Mouse (Mus musculus): Measurements from ENCODE around the gene Ttll12.

The Ttll12 gene

GRCm38 (mm10) chr15:83593702-83594512, 1.1 kb downstream of the Ttll12 start:
- peak; percentile 14 for DNase-seq (ENCODE audit: low read depth, low spot score)

GRCm38 (mm10) chr15:83593189-83593585, 1.8 kb downstream of the Ttll12 start:
- no peak for DNase-seq (ENCODE audit: low read depth, low spot score)

GRCm38 (mm10) chr15:83592260-83593188, 2.4 kb downstream of the Ttll12 start:
- DNase-seq (ENCODE audit: low read depth, low spot score) = no peak

- DNase-seq (ENCODE audit: low read depth, low spot score) = no peak
These were observed 3.2 kb downstream of the Ttll12 start for GRCm38 (mm10) chr15:83591758-83592157.

GRCm38 (mm10) chr15:83590841-83591240, 4.1 kb downstream of the Ttll12 start:
- no peak for DNase-seq (ENCODE audit: low read depth, low spot score)

GRCm38 (mm10) chr15:83584741-83585220, 10.2 kb downstream of the Ttll12 start:
- DNase-seq (ENCODE audit: low read depth, low spot score) = no peak

GRCm38 (mm10) chr15:83583419-83584156, 11.4 kb downstream of the Ttll12 start:
- DNase-seq (ENCODE audit: low read depth, low spot score) = peak; percentile 29

GRCm38 (mm10) chr15:83582931-83583330, 12.0 kb downstream of the Ttll12 start:
- DNase-seq (ENCODE audit: low read depth, low spot score) = no peak

- no peak for DNase-seq (ENCODE audit: low read depth, low spot score)
These were observed 18.3 kb downstream of the Ttll12 start for GRCm38 (mm10) chr15:83576651-83577050.

- DNase-seq (ENCODE audit: low read depth, low spot score) = no peak
These were observed 19.4 kb downstream of the Ttll12 start for GRCm38 (mm10) chr15:83575543-83575942.

- no peak for DNase-seq (ENCODE audit: low read depth, low spot score)
These were observed 20.1 kb downstream of the Ttll12 start for GRCm38 (mm10) chr15:83574731-83575351.

- DNase-seq (ENCODE audit: low read depth, low spot score) = no peak
These were observed 21.4 kb downstream of the Ttll12 start for GRCm38 (mm10) chr15:83573606-83574005.

GRCm38 (mm10) chr15:83572132-83572531, 22.8 kb downstream of the Ttll12 start:
- no peak for DNase-seq (ENCODE audit: low read depth, low spot score)

GRCm38 (mm10) chr15:83571636-83572035, 23.3 kb downstream of the Ttll12 start:
- no peak for DNase-seq (ENCODE audit: low read depth, low spot score)

- no peak for DNase-seq (ENCODE audit: low read depth, low spot score)
These were observed 24.3 kb downstream of the Ttll12 start for GRCm38 (mm10) chr15:83570641-83571040.

- DNase-seq (ENCODE audit: low read depth, low spot score) = no peak
These were observed 25.3 kb downstream of the Ttll12 start for GRCm38 (mm10) chr15:83569682-83570081.

GRCm38 (mm10) chr15:83568544-83568943, 26.4 kb downstream of the Ttll12 start:
- DNase-seq (ENCODE audit: low read depth, low spot score) = no peak

- no peak for DNase-seq (ENCODE audit: low read depth, low spot score)
These were observed 27.2 kb downstream of the Ttll12 start for GRCm38 (mm10) chr15:83567728-83568127.

- DNase-seq (ENCODE audit: low read depth, low spot score) = no peak
These were observed 29.0 kb downstream of the Ttll12 start for GRCm38 (mm10) chr15:83566006-83566405.

GRCm38 (mm10) chr15:83565434-83565833, 29.5 kb downstream of the Ttll12 start:
- DNase-seq (ENCODE audit: low read depth, low spot score) = no peak

Measured in mesoderm, embryonic 11.5 days (tissue).